Mouse (Mus musculus) intestine, postnatal 0 days (tissue): ENCODE results near the gene Upp2. TPM values are rescaled to one million over a fixed set of nuclear protein-coding genes. Genes with fewer than 3 reads are reported as not detected.

Experiments used
- ATAC-seq: fragments of 200-750 bp; cut with Nextera tagmentation; 2 replicates; pipeline ENCODE4 v1.8.0; 2017; ENCODE audit warnings: mild to moderate bottlenecking, moderate TSS enrichment, moderate library complexity
- H3K27ac ChIP-seq: fragments of 300-500 bp; sonication (generic); 2 replicates; pipeline ENCODE4 v1.5.1; 2014; ENCODE audit warnings: mild to moderate bottlenecking, low read depth, low read length, moderate library complexity
- H3K27me3 ChIP-seq: fragments of 300-500 bp; sonication (generic); replicated peaks from 2 replicates; pipeline ENCODE4 v1.6.1; 2014; ENCODE audit warnings: low read length, mixed read lengths; ENCODE audit not compliant: control insufficient read depth, insufficient read depth
- H3K36me3 ChIP-seq: fragments of 300-500 bp; sonication (generic); 2 replicates; pipeline ENCODE4 v1.6.1; 2014; ENCODE audit warnings: mild to moderate bottlenecking, moderate library complexity; ENCODE audit not compliant: control insufficient read depth, insufficient read depth
- H3K4me1 ChIP-seq: fragments of 300-500 bp; sonication (generic); replicated peaks from 2 replicates; pipeline ENCODE4 v1.6.1; 2014; ENCODE audit warnings: antibody characterized with exemption, low read length, mixed read lengths; ENCODE audit not compliant: control insufficient read depth, insufficient read depth
- H3K4me2 ChIP-seq: fragments of 300-500 bp; sonication (generic); replicated peaks from 2 replicates; pipeline ENCODE4 v1.6.1; 2014; ENCODE audit warnings: low read depth, mild to moderate bottlenecking, moderate library complexity
- H3K4me3 ChIP-seq: fragments of 300-500 bp; sonication (generic); 2 replicates; pipeline ENCODE4 v1.5.1; 2014; ENCODE audit warnings: low read depth, low read length
- H3K9ac ChIP-seq: fragments of 300-500 bp; sonication (generic); 2 replicates; pipeline ENCODE4 v1.6.1; 2014; ENCODE audit warnings: mild to moderate bottlenecking, low read depth, low read length
- H3K9me3 ChIP-seq: fragments of 300-500 bp; sonication (generic); 2 replicates; pipeline ENCODE4 v1.6.1; 2016; ENCODE audit warnings: mixed run types; ENCODE audit not compliant: control insufficient read depth
- CTCF ChIP-seq: sonication (generic); IDR thresholded peaks from 2 replicates; pipeline ENCODE4 v1.5.1; 2016; ENCODE audit warnings: low read depth, mild to moderate bottlenecking, control low read depth, antibody characterized with exemption, moderate library complexity
- WGBS: fragments of 180-500 bp; shearing (Covaris S2); extraction: QIAGEN DNeasy Blood & Tissue Kit; methylation state at CpG from one replicate; pipeline ENCODE4 v1.1.7; 2014; 5-methylcytosine and 5-hydroxymethylcytosine counted together
- polyA plus RNA-seq: library from polyadenylated mRNA; unstranded; fragments of >200 nt; fragmentation: Nextera tagmentation; extraction: Ambion mirVana; gene quantifications from 2 replicates; pipeline ENCODE4 v1.2.1, GENCODE M21; 2015

Gene Upp2
- polyA plus RNA-seq, 1 experiment from 2014 or later, result 3.8 TPM

DNA sequence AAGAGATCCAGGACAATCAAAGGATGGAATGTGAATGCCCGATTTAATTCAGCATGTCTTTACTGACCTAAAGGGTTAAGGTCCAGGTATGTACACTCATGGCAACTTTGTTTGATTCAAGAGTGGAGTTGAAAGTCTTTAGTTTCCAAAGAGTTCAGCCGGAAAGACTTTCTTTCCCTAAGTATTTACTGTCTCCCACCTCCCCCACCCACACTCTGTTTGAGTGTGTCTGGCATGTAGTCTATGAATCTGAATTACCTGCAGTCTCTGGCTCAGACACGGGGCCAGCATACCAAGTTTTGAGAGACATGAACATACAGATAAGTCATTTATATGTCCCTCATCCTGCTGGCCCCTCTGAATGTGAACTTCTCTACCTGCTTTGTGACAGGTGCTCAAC, 219.1 kb downstream of the Upp2 start:
- 56% methylated on average over 3 of the region's 3 CpGs for WGBS
- no peak for ATAC-seq
- H3K36me3 ChIP-seq, result no peaks in the 10 kb centered on the region
- H3K27ac ChIP-seq, result no peak overlapping the region
- H3K4me2 ChIP-seq, result no peak overlapping the region
- H3K4me1 ChIP-seq, result no peaks in the 10 kb centered on the region
- no peaks in the 10 kb centered on the region for H3K9me3 ChIP-seq
- H3K9ac ChIP-seq, result no peak overlapping the region
- H3K27me3 ChIP-seq, result no peaks in the 10 kb centered on the region
- no peak overlapping the region for H3K4me3 ChIP-seq
- TF ChIP-seq CTCF, result no peak

DNA sequence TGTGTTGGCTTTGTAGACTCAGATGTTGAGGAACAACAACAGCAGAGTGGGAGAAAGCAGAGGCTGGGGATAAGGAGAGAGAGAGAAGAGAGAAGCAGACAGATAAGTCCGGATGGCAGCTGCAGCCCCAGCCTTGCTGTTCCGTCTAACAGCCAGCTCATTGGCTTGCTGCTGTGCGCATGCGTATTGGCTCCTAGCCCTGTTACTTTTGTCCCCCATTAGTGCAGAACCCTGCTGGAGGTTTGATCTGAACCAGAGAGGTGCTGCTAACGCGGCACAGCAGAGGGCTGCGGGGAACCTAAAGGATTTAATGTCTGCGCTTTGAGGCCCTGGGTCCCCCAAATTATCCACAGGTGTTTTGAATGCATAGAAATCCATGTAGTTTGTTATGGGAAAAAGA, 219.6 kb downstream of the Upp2 start:
- H3K36me3 ChIP-seq, result no peaks in the 10 kb centered on the region
- TF ChIP-seq CTCF, result no peak
- H3K4me3 ChIP-seq, result no peak overlapping the region
- no peak overlapping the region for H3K27ac ChIP-seq
- 62% methylated on average over 8 of the region's 8 CpGs for WGBS
- no peaks in the 10 kb centered on the region for H3K9me3 ChIP-seq
- no peak overlapping the region for H3K4me2 ChIP-seq
- no peak for ATAC-seq
- no peaks in the 10 kb centered on the region for H3K27me3 ChIP-seq
- H3K9ac ChIP-seq, result no peak overlapping the region
- no peaks in the 10 kb centered on the region for H3K4me1 ChIP-seq

DNA sequence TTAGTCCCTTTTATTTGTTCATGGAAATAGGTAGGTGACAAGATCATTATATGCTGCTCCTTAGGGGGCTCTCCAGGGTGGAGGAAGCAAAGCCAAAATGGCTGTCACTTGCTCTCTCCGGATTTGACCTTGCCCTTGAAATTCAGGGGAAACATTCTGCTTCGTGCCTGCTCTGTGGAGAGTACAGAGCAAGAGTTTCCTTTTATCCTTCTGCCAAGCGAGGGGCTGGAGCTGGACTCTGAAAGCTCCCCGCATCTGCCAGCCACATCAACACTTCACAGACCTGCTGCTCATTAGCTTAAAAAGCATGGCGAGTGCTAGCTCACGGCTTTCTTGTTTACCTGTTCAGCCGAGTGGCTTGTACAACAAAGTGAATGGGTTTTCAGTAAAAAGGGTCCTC, 220.3 kb downstream of the Upp2 start:
- Histone ChIP-seq H3K9ac (no peak overlapping the region), H3K4me3 (no peak overlapping the region), H3K27ac (no peak overlapping the region), H3K27me3 (no peaks in the 10 kb centered on the region), H3K36me3 (no peaks in the 10 kb centered on the region), H3K9me3 (no peaks in the 10 kb centered on the region), H3K4me1 (no peaks in the 10 kb centered on the region), H3K4me2 (no peak overlapping the region)
- no peak for ATAC-seq
- no peak for TF ChIP-seq CTCF
- 50% methylated on average over 7 of the region's 7 CpGs for WGBS

DNA sequence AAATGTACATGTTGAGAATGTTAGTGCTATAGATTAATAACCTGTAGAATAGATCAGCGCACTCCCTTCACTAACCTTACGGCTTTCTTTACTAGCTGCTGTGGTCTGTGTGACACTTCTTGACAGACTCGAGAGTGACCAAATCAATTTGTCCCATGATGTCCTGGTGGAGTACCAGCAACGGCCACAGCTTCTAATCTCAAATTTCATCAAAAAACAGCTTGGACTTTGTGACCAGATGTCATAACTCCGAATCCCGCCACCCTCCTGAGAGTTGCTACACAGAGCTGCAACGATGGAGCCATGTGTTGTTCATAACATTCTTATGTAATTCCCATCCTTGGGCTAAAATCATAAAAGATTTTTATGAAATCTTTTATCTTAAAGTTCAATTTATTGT, 222.8 kb downstream of the Upp2 start:
- Histone ChIP-seq H3K36me3 (no peaks in the 10 kb centered on the region), H3K4me2 (no peak overlapping the region), H3K9me3 (no peaks in the 10 kb centered on the region), H3K27me3 (no peaks in the 10 kb centered on the region), H3K9ac (no peak overlapping the region), H3K27ac (no peak overlapping the region), H3K4me1 (no peaks in the 10 kb centered on the region), H3K4me3 (no peak overlapping the region)
- no peak for TF ChIP-seq CTCF
- ATAC-seq, result no peak
- WGBS, result 80% methylated on average over 7 of the region's 7 CpGs

DNA sequence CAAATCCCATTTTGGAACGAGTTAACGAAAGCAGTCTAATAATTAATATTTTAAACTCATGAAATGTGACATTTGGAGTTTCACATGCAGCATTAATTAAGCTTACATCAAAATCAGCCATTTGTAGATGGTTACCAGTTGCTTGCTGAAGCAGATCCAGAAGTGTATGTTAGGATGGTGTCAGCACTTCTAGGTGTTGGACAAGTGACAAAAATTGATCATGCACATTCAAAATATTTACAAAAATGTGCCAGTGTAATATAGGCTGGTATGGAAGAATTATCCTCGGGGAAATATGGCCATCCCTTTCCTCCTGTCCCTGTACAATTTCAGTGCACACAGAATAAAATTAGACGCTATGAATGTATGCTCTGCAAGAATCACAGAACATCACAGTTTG, 223.3 kb downstream of the Upp2 start:
- Histone ChIP-seq H3K4me3 (no peak overlapping the region), H3K27ac (no peak overlapping the region), H3K9me3 (no peaks in the 10 kb centered on the region), H3K4me1 (no peaks in the 10 kb centered on the region), H3K36me3 (no peaks in the 10 kb centered on the region), H3K27me3 (no peaks in the 10 kb centered on the region), H3K9ac (no peak overlapping the region), H3K4me2 (no peak overlapping the region)
- WGBS, result 87% methylated on average over 4 of the region's 4 CpGs
- no peak for ATAC-seq
- TF ChIP-seq CTCF, result no peak

DNA sequence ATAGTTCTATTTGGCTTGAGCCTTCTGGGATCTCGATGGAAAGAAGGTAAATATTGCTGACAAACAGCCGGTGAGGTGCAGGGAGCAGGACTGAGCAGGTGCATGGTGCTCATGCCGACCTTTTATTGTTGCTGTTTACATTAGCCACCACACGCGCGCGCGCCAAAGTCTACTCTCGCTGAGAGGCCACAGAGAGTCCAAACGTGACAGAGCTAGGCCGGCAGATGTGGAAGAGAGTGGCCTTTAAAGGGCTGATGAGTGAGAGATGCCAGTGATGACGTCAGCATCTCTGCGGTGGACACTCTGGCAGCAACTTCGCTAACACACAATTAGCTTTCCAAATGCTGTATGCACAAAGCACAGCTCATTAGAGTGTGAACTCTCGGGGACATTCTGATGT, 227.4 kb downstream of the Upp2 start:
- Histone ChIP-seq H3K36me3 (no peaks in the 10 kb centered on the region), H3K4me3 (no peak overlapping the region), H3K9ac (no peak overlapping the region), H3K27me3 (no peaks in the 10 kb centered on the region), H3K27ac (no peak overlapping the region), H3K4me1 (no peaks in the 10 kb centered on the region), H3K9me3 (no peaks in the 10 kb centered on the region), H3K4me2 (no peak overlapping the region)
- 45% methylated on average over 15 of the region's 15 CpGs for WGBS
- TF ChIP-seq CTCF, result no peak
- ATAC-seq, result no peak

DNA sequence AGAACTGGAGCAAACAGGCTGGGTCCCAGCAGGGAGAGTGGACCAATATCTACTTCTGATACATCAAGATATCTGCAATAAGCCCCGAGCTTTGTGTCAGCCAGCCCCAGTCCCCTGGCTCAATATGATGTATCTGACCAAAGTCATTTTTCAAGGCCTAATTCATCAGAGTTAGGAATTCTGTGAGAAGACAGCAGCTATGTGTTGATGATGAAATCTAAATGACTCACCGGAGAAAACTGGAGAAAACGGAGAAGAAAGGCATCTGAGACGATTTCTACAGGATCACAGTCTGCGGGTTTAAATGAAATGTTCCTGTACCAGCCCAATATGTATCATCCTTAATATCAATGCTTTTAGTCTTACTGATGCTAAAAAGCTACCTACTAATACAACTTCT, 228.3 kb downstream of the Upp2 start:
- no peaks in the 10 kb centered on the region for H3K4me1 ChIP-seq
- no peaks in the 10 kb centered on the region for H3K9me3 ChIP-seq
- H3K27me3 ChIP-seq, result no peaks in the 10 kb centered on the region
- H3K27ac ChIP-seq, result no peak overlapping the region
- H3K36me3 ChIP-seq, result no peaks in the 10 kb centered on the region
- no peak for ATAC-seq
- TF ChIP-seq CTCF, result no peak
- no peak overlapping the region for H3K9ac ChIP-seq
- H3K4me2 ChIP-seq, result no peak overlapping the region
- no peak overlapping the region for H3K4me3 ChIP-seq
- 86% methylated on average over 5 of the region's 5 CpGs for WGBS
